Mouse (Mus musculus) stomach, embryonic 16.5 days (tissue): ENCODE results near the gene Rfk. TPM values are rescaled to one million over a fixed set of nuclear protein-coding genes. Genes with fewer than 3 reads are reported as not detected.
A peak's percentile ranks its signal among the peaks of the same experiment; 100 is the strongest.

Experiments
- ATAC-seq: fragments of 200-750 bp; cut with Nextera tagmentation; 2 replicates; pipeline ENCODE4 v1.8.0; 2017; ENCODE audit warnings: moderate number of reproducible peaks, moderate TSS enrichment; ENCODE audit not compliant: insufficient read depth, low FRiP score
- H3K27ac ChIP-seq: fragments of 300-500 bp; sonication (generic); 2 replicates; pipeline ENCODE4 v1.5.1; 2014; ENCODE audit warnings: low read length
- H3K27me3 ChIP-seq: fragments of 300-500 bp; sonication (generic); 2 replicates; pipeline ENCODE4 v1.6.1; 2014; ENCODE audit warnings: low read length, control low read depth, mixed read lengths; ENCODE audit not compliant: control insufficient read depth, insufficient read depth
- H3K36me3 ChIP-seq: fragments of 300-500 bp; sonication (generic); 2 replicates; pipeline ENCODE4 v1.6.1; 2014; ENCODE audit warnings: low read length; ENCODE audit not compliant: control insufficient read depth, insufficient read depth
- H3K4me1 ChIP-seq: fragments of 300-500 bp; sonication (generic); 2 replicates; pipeline ENCODE4 v1.6.1; 2014; ENCODE audit warnings: low read length, control low read depth, mixed read lengths; ENCODE audit not compliant: control insufficient read depth, insufficient read depth
- H3K4me2 ChIP-seq: fragments of 300-500 bp; sonication (generic); 2 replicates; pipeline ENCODE4 v1.6.1; 2014; ENCODE audit warnings: low read depth, low read length, mixed read lengths
- H3K4me3 ChIP-seq: fragments of 300-500 bp; sonication (generic); replicated peaks from 2 replicates; pipeline ENCODE4 v1.5.1; 2014; ENCODE audit warnings: mild to moderate bottlenecking, low read length
- H3K9ac ChIP-seq: fragments of 300-500 bp; sonication (generic); 2 replicates; pipeline ENCODE4 v1.6.1; 2014; ENCODE audit warnings: low read length
- H3K9me3 ChIP-seq: fragments of 300-500 bp; sonication (generic); replicated peaks from 2 replicates; pipeline ENCODE4 v1.6.1; 2016; ENCODE audit warnings: low read length, control low read depth; ENCODE audit not compliant: control insufficient read depth
- WGBS: fragments of 180-500 bp; shearing (Covaris S2); extraction: QIAGEN DNeasy Blood & Tissue Kit; methylation state at CpG from one replicate; pipeline ENCODE4 v1.1.7; 2014; 5-methylcytosine and 5-hydroxymethylcytosine counted together
- polyA plus RNA-seq: library from polyadenylated mRNA; unstranded; fragments of >200 nt; fragmentation: Nextera tagmentation; extraction: Ambion mirVana; gene quantifications from 2 replicates; pipeline ENCODE4 v1.2.1, GENCODE M21; 2015

The Rfk gene
- polyA plus RNA-seq: 64.5 and 65.4 TPM in 2 replicates

- under 1% methylated on average over 80 of the region's 83 CpGs for WGBS
- Histone ChIP-seq H3K4me2 (peak within 1 kb of the TSS; percentile 61), H3K9ac (peak within 1 kb of the TSS; percentile 93), H3K36me3 (peaks cover 5% of the 10 kb centered on the region; the same call in 1 of the 2 replicates), H3K27me3 (no peaks in the 10 kb centered on the region), H3K9me3 (no peaks in the 10 kb centered on the region), H3K27ac (peak within 1 kb of the TSS; percentile 76), H3K4me1 (peaks cover 10% of the 10 kb centered on the region; the same call in 1 of the 2 replicates), H3K4me3 (peak within 1 kb of the TSS; percentile 93)
- peak; percentile 98 for ATAC-seq
Observed at GRCm38 (mm10) chr19:17393841-17394591, at the start of gene Rfk. Gene Rfk (plus strand): TSS chr19:17394043.

- H3K27me3 ChIP-seq: no peaks in the 10 kb centered on the region
- H3K9ac ChIP-seq: no peak overlapping the region
- H3K4me1 ChIP-seq: no peaks in the 10 kb centered on the region
- no peak overlapping the region for H3K27ac ChIP-seq
- no peaks in the 10 kb centered on the region for H3K9me3 ChIP-seq
- H3K4me2 ChIP-seq: no peak overlapping the region
- no peak for ATAC-seq
- no peak overlapping the region for H3K4me3 ChIP-seq
- no peaks in the 10 kb centered on the region for H3K36me3 ChIP-seq
- WGBS: 81% methylated on average over 7 of the region's 7 CpGs
Observed at GRCm38 (mm10) chr19:17344881-17345280, 49.0 kb upstream of the Rfk start.

GRCm38 (mm10) chr19:17346716-17347474, 46.9 kb upstream of the Rfk start:
- no peak for ATAC-seq
- H3K9ac ChIP-seq: no peak overlapping the region
- H3K36me3 ChIP-seq: no peaks in the 10 kb centered on the region
- H3K27me3 ChIP-seq: no peaks in the 10 kb centered on the region
- H3K4me1 ChIP-seq: no peaks in the 10 kb centered on the region
- no peaks in the 10 kb centered on the region for H3K9me3 ChIP-seq
- no peak overlapping the region for H3K4me2 ChIP-seq
- H3K4me3 ChIP-seq: no peak overlapping the region
- 83% methylated on average over 3 of the region's 3 CpGs for WGBS
- H3K27ac ChIP-seq: no peak overlapping the region

GRCm38 (mm10) chr19:17347852-17348251, 46.0 kb upstream of the Rfk start:
- WGBS: 84% methylated on average over 2 of the region's 2 CpGs

GRCm38 (mm10) chr19:17353727-17354126, 40.1 kb upstream of the Rfk start:
- 83% methylated on average over 8 of the region's 8 CpGs for WGBS
- Histone ChIP-seq H3K4me2 (no peak overlapping the region), H3K27me3 (peaks cover 4% of the 10 kb centered on the region; the same call in 1 of the 2 replicates), H3K9me3 (no peaks in the 10 kb centered on the region), H3K27ac (no peak overlapping the region), H3K36me3 (no peaks in the 10 kb centered on the region), H3K9ac (no peak overlapping the region), H3K4me3 (no peak overlapping the region), H3K4me1 (peaks cover 8% of the 10 kb centered on the region)
- no peak for ATAC-seq

More at GRCm38 (mm10) chr19:17347852-17348251, 46.0 kb upstream of the Rfk start:
- H3K4me3 ChIP-seq: no peak overlapping the region
- H3K36me3 ChIP-seq: no peaks in the 10 kb centered on the region
- H3K9me3 ChIP-seq: no peaks in the 10 kb centered on the region
- H3K27ac ChIP-seq: no peak overlapping the region
- no peak for ATAC-seq
- H3K27me3 ChIP-seq: no peaks in the 10 kb centered on the region
- no peak overlapping the region for H3K4me2 ChIP-seq
- H3K4me1 ChIP-seq: no peaks in the 10 kb centered on the region
- H3K9ac ChIP-seq: no peak overlapping the region

GRCm38 (mm10) chr19:17354362-17354761, 39.5 kb upstream of the Rfk start:
- Histone ChIP-seq H3K36me3 (no peaks in the 10 kb centered on the region), H3K4me2 (peak overlapping the region; percentile 96)
- whole genome bisulfite sequencing: 63% methylated on average over 4 of the region's 4 CpGs

GRCm38 (mm10) chr19:17354797-17355196, 39.0 kb upstream of the Rfk start:
- H3K9ac ChIP-seq: no peak overlapping the region
- peak overlapping the region; percentile 96 for H3K4me2 ChIP-seq
- no peaks in the 10 kb centered on the region for H3K36me3 ChIP-seq
- no peak overlapping the region for H3K27ac ChIP-seq
- H3K4me3 ChIP-seq: no peak overlapping the region
- H3K9me3 ChIP-seq: no peaks in the 10 kb centered on the region
- ATAC-seq: no peak
- H3K27me3 ChIP-seq: peaks cover 4% of the 10 kb centered on the region; the same call in 1 of the 2 replicates
- peaks cover 8% of the 10 kb centered on the region for H3K4me1 ChIP-seq
- 29% methylated on average over 4 of the region's 4 CpGs for WGBS

More at GRCm38 (mm10) chr19:17354362-17354761, 39.5 kb upstream of the Rfk start:
- H3K27ac ChIP-seq: no peak overlapping the region
- peaks cover 4% of the 10 kb centered on the region; the same call in 1 of the 2 replicates for H3K27me3 ChIP-seq
- H3K9me3 ChIP-seq: no peaks in the 10 kb centered on the region
- H3K9ac ChIP-seq: no peak overlapping the region
- H3K4me1 ChIP-seq: peaks cover 8% of the 10 kb centered on the region
- no peak for ATAC-seq
- no peak overlapping the region for H3K4me3 ChIP-seq

- Histone ChIP-seq H3K36me3 (no peaks in the 10 kb centered on the region), H3K4me2 (peak overlapping the region; percentile 96), H3K4me3 (peak overlapping the region; percentile 59), H3K9me3 (no peaks in the 10 kb centered on the region), H3K9ac (no peak overlapping the region), H3K27ac (no peak overlapping the region), H3K4me1 (peaks cover 8% of the 10 kb centered on the region), H3K27me3 (peaks cover 4% of the 10 kb centered on the region; the same call in 1 of the 2 replicates)
- ATAC-seq: no peak
- 38% methylated on average over 4 of the region's 4 CpGs for WGBS
Observed at GRCm38 (mm10) chr19:17355361-17355760, 38.5 kb upstream of the Rfk start.
